Mouse (Mus musculus) spleen, adult 12 weeks (tissue): ENCODE results near the gene Lpar3.

ENCODE experiments used
- DNase-seq: peaks from one replicate; pipeline ENCODE4 v3.0.0; 2022; ENCODE audit warnings: low spot score

The Lpar3 gene

DNA sequence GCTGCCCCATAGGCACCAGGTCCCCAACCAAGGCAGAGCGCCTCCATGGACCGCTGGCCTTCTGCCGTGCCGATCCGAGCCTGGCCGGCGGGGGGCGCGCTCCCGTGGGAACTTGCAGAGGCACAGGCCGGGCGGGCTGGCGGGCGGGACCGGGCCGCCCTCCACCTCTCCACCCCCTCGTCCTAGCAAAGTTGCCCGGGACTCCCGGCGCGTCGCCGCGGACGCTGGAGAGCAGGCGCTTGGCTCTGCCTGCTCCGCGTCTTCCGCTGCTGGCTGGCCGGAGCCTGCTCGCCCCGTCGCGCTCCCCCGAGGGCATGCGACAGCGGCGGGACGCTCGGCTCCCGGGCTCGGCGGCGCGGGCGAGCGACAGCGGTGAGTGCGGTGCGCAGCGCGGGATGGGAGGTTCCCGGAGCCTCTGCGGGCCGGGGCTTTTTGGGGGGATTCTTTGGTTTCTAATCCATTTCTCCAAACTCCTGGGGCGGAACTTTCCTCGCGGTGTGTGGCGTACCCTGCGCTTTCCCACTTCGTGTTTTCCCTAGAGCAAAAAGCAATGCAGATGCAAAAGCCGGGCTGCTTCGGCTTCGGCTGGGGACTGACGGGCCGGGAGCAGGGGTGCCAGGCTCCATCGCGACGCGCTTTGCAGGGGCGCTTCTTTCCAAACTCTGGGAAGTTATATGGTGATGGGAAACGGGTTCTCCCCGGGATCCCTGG, at the start of gene Lpar3:
TSS of gene Lpar3 (plus strand) at position 188 of the 711 bp plus-strand sequence.
- peak; percentile 6 for DNase-seq

DNA sequence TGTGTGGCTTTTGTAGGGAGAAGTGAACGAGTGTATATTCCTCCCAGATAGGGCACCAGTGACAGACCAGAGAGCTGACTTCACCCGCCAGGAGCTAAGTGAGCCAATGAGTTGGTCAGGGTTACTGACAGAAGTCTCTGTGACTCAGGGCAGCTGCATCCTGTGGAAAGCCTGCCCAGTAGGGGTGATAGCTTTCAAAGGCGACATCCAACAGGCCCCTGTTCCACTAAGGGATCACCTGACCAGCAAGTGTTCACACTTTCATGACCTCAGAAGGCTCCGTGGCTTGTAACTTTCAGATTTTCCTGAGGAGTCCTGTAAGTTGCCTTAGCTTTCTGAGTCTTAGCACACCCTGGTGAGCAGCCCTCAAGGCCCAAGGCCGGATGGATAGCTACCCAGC, 47.7 kb upstream of the Lpar3 start:
- DNase-seq, result no peak

GRCm38 (mm10) chr3:146174215-146174614, 46.5 kb upstream of the Lpar3 start:
- no peak for DNase-seq

GRCm38 (mm10) chr3:146177295-146177694, 43.5 kb upstream of the Lpar3 start:
- DNase-seq, result no peak

- DNase-seq, result peak; percentile 52
Measured at GRCm38 (mm10) chr3:146177748-146178582, 42.8 kb upstream of the Lpar3 start.

DNA sequence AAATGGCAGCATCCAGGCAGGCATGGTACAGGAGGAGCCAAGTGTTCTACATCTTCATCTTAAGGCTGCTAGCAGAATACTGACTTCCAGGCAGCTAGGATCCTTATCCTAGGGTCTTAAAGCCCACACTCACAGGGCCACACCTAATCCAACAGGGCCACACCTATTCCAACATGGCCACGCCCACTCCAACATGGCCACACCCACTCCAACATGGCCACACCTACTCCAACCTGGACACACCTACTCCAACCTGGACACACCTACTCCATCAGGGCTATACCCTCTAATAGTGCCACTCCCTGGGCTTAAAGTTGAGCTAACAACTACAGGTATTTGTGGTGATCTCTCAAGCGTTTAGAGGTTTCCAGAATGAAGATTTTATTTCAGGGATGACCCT, 40.4 kb upstream of the Lpar3 start:
- no peak for DNase-seq

- no peak for DNase-seq
Measured at GRCm38 (mm10) chr3:146180986-146181385, 39.8 kb upstream of the Lpar3 start.

- peak; percentile 12 for DNase-seq
Measured at GRCm38 (mm10) chr3:146184992-146185657, 35.6 kb upstream of the Lpar3 start.

- DNase-seq, result no peak
Measured at GRCm38 (mm10) chr3:146186033-146186432, 34.7 kb upstream of the Lpar3 start.

DNA sequence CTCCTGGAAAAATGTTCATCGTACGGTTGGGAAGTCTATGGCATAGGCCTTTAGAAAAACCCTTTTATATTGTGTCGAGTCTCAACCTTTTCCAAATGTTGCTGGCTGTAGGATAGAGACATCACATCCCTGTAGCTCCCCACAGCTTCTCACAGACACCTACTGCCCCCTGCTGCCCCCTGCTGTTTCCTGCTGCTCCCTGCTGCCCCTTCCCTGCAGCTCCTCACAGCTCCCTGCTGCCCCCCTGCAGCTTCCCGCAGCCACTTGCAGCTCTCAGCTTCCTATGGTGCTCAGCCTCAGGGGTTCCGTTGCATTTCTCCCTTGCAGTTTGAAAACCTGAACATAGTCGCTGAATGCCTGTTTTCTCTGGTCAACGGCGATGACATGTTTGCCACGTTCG, 30.8 kb upstream of the Lpar3 start:
- DNase-seq, result no peak

- no peak for DNase-seq
Measured at GRCm38 (mm10) chr3:146192507-146192906, 28.3 kb upstream of the Lpar3 start.

DNA sequence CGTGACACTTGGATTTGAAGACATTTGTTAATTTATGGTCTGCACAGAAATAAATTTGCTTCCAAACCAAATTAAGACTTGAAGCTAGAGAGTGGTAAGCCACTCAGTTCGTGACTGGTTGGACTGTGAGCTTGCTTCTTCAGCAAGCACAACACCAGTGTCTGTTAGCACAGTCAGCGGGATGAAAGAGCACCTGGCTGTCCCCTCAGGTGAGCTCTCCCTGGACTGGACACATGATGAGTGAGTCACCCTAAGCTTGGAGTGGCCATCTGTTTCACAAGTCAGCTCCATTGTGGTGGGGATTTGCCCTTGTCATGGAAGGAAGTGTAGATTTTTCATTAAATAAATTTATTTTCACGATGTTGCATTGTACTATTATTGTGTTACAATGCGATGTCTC, 25.6 kb upstream of the Lpar3 start:
- no peak for DNase-seq

- DNase-seq, result no peak
Measured at GRCm38 (mm10) chr3:146196301-146196700, 24.5 kb upstream of the Lpar3 start.

DNA sequence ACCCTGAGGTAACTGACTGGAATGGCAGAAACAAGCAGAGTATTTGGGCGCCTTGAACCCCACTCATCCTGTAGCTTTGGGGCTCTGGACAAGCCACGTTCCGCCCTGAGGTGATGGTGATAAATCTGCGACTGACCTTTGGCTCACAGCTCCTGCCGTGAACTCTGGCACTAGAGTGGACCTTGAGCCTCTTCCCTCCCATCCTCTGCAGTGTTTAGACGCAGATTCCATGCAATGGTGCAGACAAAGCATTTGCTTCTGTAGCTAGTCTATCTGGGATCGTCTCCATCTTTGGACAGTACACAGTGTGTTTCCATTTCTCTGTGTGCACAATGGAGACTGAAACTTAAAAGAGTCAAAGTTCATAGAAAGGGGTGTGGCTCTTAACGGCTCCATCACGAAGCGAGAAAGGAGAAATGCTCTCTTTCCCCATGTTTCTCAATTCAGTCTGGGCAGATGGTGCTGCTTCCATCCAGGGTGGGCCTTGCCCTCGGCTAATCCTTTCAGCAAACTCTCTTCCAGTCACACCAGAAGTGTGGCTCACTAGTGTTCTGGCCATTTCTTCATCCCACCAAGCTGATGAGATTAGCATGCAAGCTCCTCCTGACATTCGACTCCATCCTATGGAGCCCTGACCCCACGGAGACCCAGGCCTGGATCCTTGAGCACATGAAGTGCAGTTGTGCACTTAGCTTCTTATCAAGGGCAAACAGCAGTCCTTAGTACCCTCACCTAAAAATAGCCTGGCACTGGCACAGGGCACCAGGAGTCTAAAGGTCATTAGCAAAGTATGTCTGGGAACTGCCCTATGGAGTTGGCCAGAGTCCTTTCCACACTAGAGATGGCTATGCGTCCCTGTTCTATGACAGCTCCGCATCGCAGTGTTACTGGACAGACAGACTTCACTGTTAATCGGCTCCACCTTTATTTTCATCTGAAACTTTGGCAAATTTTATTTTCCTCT, 23.7 kb upstream of the Lpar3 start:
- DNase-seq, result no peak

DNA sequence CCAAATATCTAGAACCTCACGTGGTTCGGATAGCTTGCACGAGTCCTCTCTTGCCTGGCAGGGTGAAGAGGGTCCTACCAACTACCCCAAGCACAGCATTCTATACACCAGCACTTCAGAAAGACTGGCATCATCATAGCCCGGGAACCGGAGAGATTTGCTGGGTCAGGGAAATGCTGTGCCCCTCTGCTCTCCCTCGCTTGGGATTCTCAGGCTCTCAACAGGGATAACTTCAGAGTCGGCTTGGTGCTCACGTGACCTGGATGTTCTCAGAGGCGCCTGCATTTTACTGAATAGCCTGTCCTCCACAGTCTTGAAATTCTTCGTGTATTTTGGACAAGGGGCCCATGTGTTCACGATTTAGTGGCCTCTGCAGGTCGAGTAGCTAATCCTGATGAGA, 23.0 kb upstream of the Lpar3 start:
- DNase-seq, result no peak

GRCm38 (mm10) chr3:146198803-146199481, 21.8 kb upstream of the Lpar3 start:
- DNase-seq, result no peak

- no peak for DNase-seq
Measured at GRCm38 (mm10) chr3:146199486-146199885, 21.3 kb upstream of the Lpar3 start.

- no peak for DNase-seq
Measured at GRCm38 (mm10) chr3:146204375-146204774, 16.4 kb upstream of the Lpar3 start.

DNA sequence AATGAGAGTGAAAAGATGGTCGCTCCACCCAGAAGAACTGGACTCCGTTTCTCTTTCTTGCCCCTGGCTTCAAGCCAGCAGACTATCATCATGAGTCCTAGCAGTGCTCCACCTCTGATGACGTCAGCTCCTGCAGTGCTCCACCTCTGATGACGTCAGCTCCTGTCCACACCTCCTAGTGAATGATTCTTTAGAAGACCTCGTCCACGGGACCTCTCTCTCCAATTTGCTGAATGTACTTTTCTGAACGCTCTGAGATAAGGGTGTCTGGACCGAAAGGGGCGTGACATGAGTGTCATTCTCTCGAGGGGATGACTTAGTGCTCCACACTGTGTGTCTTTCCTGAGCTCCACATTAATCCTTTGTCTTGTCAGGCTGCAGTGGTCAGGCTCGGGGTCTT, 15.5 kb upstream of the Lpar3 start:
- DNase-seq, result no peak

DNA sequence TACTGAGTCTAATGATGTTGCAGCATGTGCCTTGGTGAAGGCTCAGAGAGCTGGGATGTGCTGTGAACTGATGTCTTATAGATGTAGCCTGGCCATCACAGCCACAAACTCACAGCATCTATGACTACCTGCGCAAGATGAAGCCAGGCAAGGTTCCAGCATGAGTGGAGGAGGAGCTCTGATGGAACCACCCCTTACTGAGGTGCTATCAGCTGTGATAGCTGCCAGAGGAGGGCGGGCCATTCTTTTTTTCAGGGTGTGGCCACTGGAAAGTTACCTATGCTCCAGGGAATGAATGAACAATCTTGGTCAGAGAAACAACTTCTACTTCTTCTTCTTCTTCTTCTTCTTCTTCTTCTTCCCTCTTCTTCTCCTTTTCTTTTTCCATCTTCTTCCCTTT, 14.1 kb upstream of the Lpar3 start:
- DNase-seq, result no peak

- DNase-seq, result no peak
Measured at GRCm38 (mm10) chr3:146207440-146207839, 13.3 kb upstream of the Lpar3 start.
